Mouse (Mus musculus) intestine, postnatal 0 days (tissue): ENCODE measurements at regions not wholly inside any gene's neighbourhood (a gene's known extent, or its start where the extent isn't known, plus 50 kb on each side); places are given as distances from the start of the nearest gene placed in this dataset.

ENCODE experiments used
- ATAC-seq: fragments of 200-750 bp; cut with Nextera tagmentation; 2 replicates; pipeline ENCODE4 v1.8.0; 2017; ENCODE audit warnings: mild to moderate bottlenecking, moderate TSS enrichment, moderate library complexity
- H3K27ac ChIP-seq: fragments of 300-500 bp; sonication (generic); 2 replicates; pipeline ENCODE4 v1.5.1; 2014; ENCODE audit warnings: mild to moderate bottlenecking, low read depth, low read length, moderate library complexity
- H3K27me3 ChIP-seq: fragments of 300-500 bp; sonication (generic); replicated peaks from 2 replicates; pipeline ENCODE4 v1.6.1; 2014; ENCODE audit warnings: low read length, mixed read lengths; ENCODE audit not compliant: control insufficient read depth, insufficient read depth
- H3K36me3 ChIP-seq: fragments of 300-500 bp; sonication (generic); 2 replicates; pipeline ENCODE4 v1.6.1; 2014; ENCODE audit warnings: mild to moderate bottlenecking, moderate library complexity; ENCODE audit not compliant: control insufficient read depth, insufficient read depth
- H3K4me1 ChIP-seq: fragments of 300-500 bp; sonication (generic); replicated peaks from 2 replicates; pipeline ENCODE4 v1.6.1; 2014; ENCODE audit warnings: antibody characterized with exemption, low read length, mixed read lengths; ENCODE audit not compliant: control insufficient read depth, insufficient read depth
- H3K4me2 ChIP-seq: fragments of 300-500 bp; sonication (generic); replicated peaks from 2 replicates; pipeline ENCODE4 v1.6.1; 2014; ENCODE audit warnings: low read depth, mild to moderate bottlenecking, moderate library complexity
- H3K4me3 ChIP-seq: fragments of 300-500 bp; sonication (generic); 2 replicates; pipeline ENCODE4 v1.5.1; 2014; ENCODE audit warnings: low read depth, low read length
- H3K9ac ChIP-seq: fragments of 300-500 bp; sonication (generic); 2 replicates; pipeline ENCODE4 v1.6.1; 2014; ENCODE audit warnings: mild to moderate bottlenecking, low read depth, low read length
- H3K9me3 ChIP-seq: fragments of 300-500 bp; sonication (generic); 2 replicates; pipeline ENCODE4 v1.6.1; 2016; ENCODE audit warnings: mixed run types; ENCODE audit not compliant: control insufficient read depth
- CTCF ChIP-seq: sonication (generic); IDR thresholded peaks from 2 replicates; pipeline ENCODE4 v1.5.1; 2016; ENCODE audit warnings: low read depth, mild to moderate bottlenecking, control low read depth, antibody characterized with exemption, moderate library complexity
- WGBS: fragments of 180-500 bp; shearing (Covaris S2); extraction: QIAGEN DNeasy Blood & Tissue Kit; methylation state at CpG from one replicate; pipeline ENCODE4 v1.1.7; 2014; 5-methylcytosine and 5-hydroxymethylcytosine counted together

- ATAC-seq, result no peak
- Histone ChIP-seq H3K27ac (no peak overlapping the region), H3K9ac (no peak overlapping the region), H3K9me3 (no peaks in the 10 kb centered on the region), H3K4me1 (no peaks in the 10 kb centered on the region), H3K36me3 (no peaks in the 10 kb centered on the region), H3K4me3 (no peak overlapping the region), H3K4me2 (no peak overlapping the region), H3K27me3 (no peaks in the 10 kb centered on the region)
- no peak for TF ChIP-seq CTCF
- WGBS, result 73% methylated on average over 7 of the region's 7 CpGs
Observed at GRCm38 (mm10) chr5:41942131-41942530, 98.0 kb upstream of the Bod1l start.

GRCm38 (mm10) chr5:41941216-41941615 is 97.1 kb upstream of the Bod1l start:
- Histone ChIP-seq H3K9ac (no peak overlapping the region), H3K4me3 (no peak overlapping the region), H3K4me2 (no peak overlapping the region), H3K9me3 (no peaks in the 10 kb centered on the region), H3K4me1 (no peaks in the 10 kb centered on the region), H3K27me3 (no peaks in the 10 kb centered on the region), H3K27ac (no peak overlapping the region), H3K36me3 (no peaks in the 10 kb centered on the region)
- no peak for ATAC-seq
- TF ChIP-seq CTCF, result no peak
- WGBS, result 91% methylated on average over 1 of the region's 1 CpGs

- Histone ChIP-seq H3K9me3 (no peaks in the 10 kb centered on the region), H3K27ac (no peak overlapping the region), H3K4me2 (no peak overlapping the region), H3K27me3 (no peaks in the 10 kb centered on the region), H3K36me3 (no peaks in the 10 kb centered on the region), H3K4me3 (no peak overlapping the region), H3K9ac (no peak overlapping the region), H3K4me1 (no peaks in the 10 kb centered on the region)
- WGBS, result 65% methylated on average over 4 of the region's 4 CpGs
- no peak for ATAC-seq
- TF ChIP-seq CTCF, result no peak
Observed at GRCm38 (mm10) chr5:41939736-41940135, 95.6 kb upstream of the Bod1l start.

- Histone ChIP-seq H3K4me3 (no peak overlapping the region), H3K27ac (no peak overlapping the region), H3K4me2 (no peak overlapping the region), H3K9me3 (no peaks in the 10 kb centered on the region), H3K36me3 (no peaks in the 10 kb centered on the region), H3K4me1 (no peaks in the 10 kb centered on the region), H3K27me3 (no peaks in the 10 kb centered on the region), H3K9ac (no peak overlapping the region)
- 80% methylated on average over 5 of the region's 5 CpGs for WGBS
- no peak for TF ChIP-seq CTCF
- no peak for ATAC-seq
Observed at GRCm38 (mm10) chr5:41910053-41910452, 65.9 kb upstream of the Bod1l start.

- no peaks in the 10 kb centered on the region for H3K4me1 ChIP-seq
- no peak for ATAC-seq
- no peaks in the 10 kb centered on the region for H3K36me3 ChIP-seq
- WGBS, result 78% methylated on average over 1 of the region's 1 CpGs
- no peaks in the 10 kb centered on the region for H3K27me3 ChIP-seq
- H3K4me2 ChIP-seq, result no peak overlapping the region
- H3K27ac ChIP-seq, result no peak overlapping the region
- no peak overlapping the region for H3K4me3 ChIP-seq
- no peaks in the 10 kb centered on the region for H3K9me3 ChIP-seq
- no peak for TF ChIP-seq CTCF
- no peak overlapping the region for H3K9ac ChIP-seq
Observed at GRCm38 (mm10) chr5:41907749-41908148, 63.6 kb upstream of the Bod1l start.

GRCm38 (mm10) chr5:41904512-41904911 is 60.4 kb upstream of the Bod1l start:
- no peaks in the 10 kb centered on the region for H3K9me3 ChIP-seq
- H3K4me1 ChIP-seq, result no peaks in the 10 kb centered on the region
- no peak overlapping the region for H3K4me3 ChIP-seq
- H3K9ac ChIP-seq, result no peak overlapping the region
- H3K27me3 ChIP-seq, result no peaks in the 10 kb centered on the region
- H3K27ac ChIP-seq, result no peak overlapping the region
- no peak for TF ChIP-seq CTCF
- H3K36me3 ChIP-seq, result no peaks in the 10 kb centered on the region
- no peak for ATAC-seq
- 43% methylated on average over 1 of the region's 1 CpGs for WGBS
- H3K4me2 ChIP-seq, result no peak overlapping the region

GRCm38 (mm10) chr5:41899237-41899636 is 55.1 kb upstream of the Bod1l start:
- no peak for ATAC-seq
- no peaks in the 10 kb centered on the region for H3K36me3 ChIP-seq
- no peak overlapping the region for H3K27ac ChIP-seq
- H3K4me2 ChIP-seq, result no peak overlapping the region
- no peak overlapping the region for H3K4me3 ChIP-seq
- no peaks in the 10 kb centered on the region for H3K4me1 ChIP-seq
- H3K27me3 ChIP-seq, result no peaks in the 10 kb centered on the region
- no peak for TF ChIP-seq CTCF
- no peaks in the 10 kb centered on the region for H3K9me3 ChIP-seq
- H3K9ac ChIP-seq, result no peak overlapping the region
- WGBS, result 74% methylated on average over 2 of the region's 2 CpGs
